Mouse (Mus musculus) hindbrain, postnatal 0 days (tissue): ENCODE data around the gene Srgap3. TPM values are rescaled to one million over a fixed set of nuclear protein-coding genes. Genes with fewer than 3 reads are reported as not detected.

Experiments
- ATAC-seq: fragments of 200-750 bp; cut with Nextera tagmentation; 2 replicates; pipeline ENCODE4 v1.8.0; 2017; ENCODE audit warnings: mild to moderate bottlenecking, moderate TSS enrichment, moderate library complexity
- DNase-seq: peaks from one replicate; pipeline ENCODE4 v3.0.0-alpha.2; 2015; ENCODE audit warnings: low spot score
- H3K27ac ChIP-seq: fragments of 300-500 bp; sonication (generic); 2 replicates; pipeline ENCODE4 v1.5.1; 2014; ENCODE audit warnings: mild to moderate bottlenecking
- H3K27me3 ChIP-seq: fragments of 300-500 bp; sonication (generic); 2 replicates; pipeline ENCODE4 v1.6.1; 2014; ENCODE audit warnings: low read length, mixed read lengths; ENCODE audit not compliant: insufficient read depth
- H3K36me3 ChIP-seq: fragments of 300-500 bp; sonication (generic); 2 replicates; pipeline ENCODE4 v1.6.1; 2014; ENCODE audit warnings: low read length, mixed read lengths; ENCODE audit not compliant: insufficient read depth
- H3K4me1 ChIP-seq: fragments of 300-500 bp; sonication (generic); 2 replicates; pipeline ENCODE4 v1.6.1; 2014; ENCODE audit warnings: antibody characterized with exemption, low read length, mixed read lengths; ENCODE audit not compliant: insufficient read depth
- H3K4me2 ChIP-seq: fragments of 300-500 bp; sonication (generic); 2 replicates; pipeline ENCODE4 v1.6.1; 2014; ENCODE audit warnings: low read depth, mild to moderate bottlenecking, low read length, moderate library complexity, mixed read lengths
- H3K4me3 ChIP-seq: fragments of 300-500 bp; sonication (generic); 2 replicates; pipeline ENCODE4 v1.5.1; 2014; ENCODE audit warnings: low read length
- H3K9ac ChIP-seq: fragments of 300-500 bp; sonication (generic); replicated peaks from 2 replicates; pipeline ENCODE4 v1.6.1; 2014; ENCODE audit warnings: mild to moderate bottlenecking, low read length, moderate library complexity, mixed read lengths
- H3K9me3 ChIP-seq: fragments of 300-500 bp; sonication (generic); 2 replicates; pipeline ENCODE4 v1.6.1; 2016; ENCODE audit warnings: low read length, mixed read lengths
- CTCF ChIP-seq: IDR thresholded peaks from 2 replicates; pipeline ENCODE4 v1.5.1; 2016; ENCODE audit warnings: antibody characterized with exemption, control low read depth, low read depth
- WGBS: fragments of 180-500 bp; shearing (Covaris S2); extraction: QIAGEN DNeasy Blood & Tissue Kit; methylation state at CpG from one replicate; pipeline ENCODE4 v1.1.7; 2014; 5-methylcytosine and 5-hydroxymethylcytosine counted together
- polyA plus RNA-seq: library from polyadenylated mRNA; unstranded; fragments of >200 nt; fragmentation: Nextera tagmentation; extraction: Ambion mirVana; gene quantifications from 2 replicates; pipeline ENCODE4 v1.2.1, GENCODE M21; 2015
- total RNA-seq: library from RNA; depleted of rRNA; stranded (reverse); fragments of >200 nt; gene quantifications from 2 replicates; pipeline ENCODE4 v1.2.3, GENCODE M21; 2014

Gene Srgap3
- total and polyA plus RNA-seq, 2 experiments from 2014 or later: 23.7 to 55.8 TPM

DNA sequence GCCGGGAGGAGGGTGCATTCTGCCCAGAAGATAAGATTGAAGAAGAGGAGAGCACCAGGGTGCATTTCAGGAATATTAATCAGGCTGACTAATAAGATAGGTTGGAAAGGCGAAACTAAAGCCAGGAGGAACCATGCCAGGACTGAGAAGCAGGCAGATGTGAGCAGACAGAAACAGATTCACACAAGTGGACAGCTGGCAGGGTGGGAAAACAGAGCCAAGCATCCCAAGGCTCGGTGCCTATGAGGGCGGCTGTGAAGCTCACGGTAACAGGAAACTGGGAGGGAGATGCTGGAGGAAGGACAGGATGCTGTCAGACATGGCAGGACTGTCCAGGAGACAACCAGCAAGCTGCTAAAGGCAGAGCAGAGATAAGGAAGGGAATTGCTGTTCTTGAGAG lies 96.3 kb downstream of the Srgap3 start:
- Histone ChIP-seq H3K4me2 (no peak overlapping the region), H3K27me3 (no peaks in the 10 kb centered on the region), H3K9ac (no peak overlapping the region), H3K4me1 (peaks cover 18% of the 10 kb centered on the region), H3K9me3 (no peaks in the 10 kb centered on the region), H3K4me3 (no peak overlapping the region), H3K36me3 (no peaks in the 10 kb centered on the region), H3K27ac (peak overlapping the region; percentile 7; the same call in 1 of the 2 replicates)
- peak; percentile 62 for DNase-seq
- TF ChIP-seq CTCF: no peak
- peak; percentile 57 for ATAC-seq
- 24% methylated on average over 5 of the region's 5 CpGs for WGBS

DNA sequence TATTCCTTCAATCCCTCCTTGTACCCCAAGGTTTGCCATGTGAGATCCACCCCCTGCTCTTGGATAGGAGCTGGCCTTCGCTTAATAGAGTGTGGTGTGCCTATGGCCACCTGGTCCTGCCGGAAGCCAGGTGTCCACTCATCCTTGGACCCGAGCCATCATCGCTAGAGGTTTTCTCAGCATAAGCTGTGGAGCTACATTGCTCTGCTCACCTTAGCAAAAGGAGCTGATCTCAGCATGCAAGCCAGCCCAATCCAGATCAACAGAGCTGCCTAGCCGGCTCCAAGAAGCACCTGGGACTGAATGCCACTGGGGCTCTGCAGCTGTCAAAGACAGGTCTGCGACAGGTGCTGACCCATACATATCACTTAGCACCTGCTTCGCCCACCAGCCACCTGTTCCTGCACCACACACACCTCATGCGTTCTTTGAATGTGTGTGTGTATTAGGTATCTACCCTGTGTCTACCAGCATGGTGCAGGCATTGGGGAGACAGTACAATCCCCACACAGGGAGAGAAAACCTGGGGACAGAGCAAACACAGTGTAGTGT lies 98.4 kb downstream of the Srgap3 start:
- H3K27ac ChIP-seq: no peak overlapping the region
- H3K9me3 ChIP-seq: no peaks in the 10 kb centered on the region
- no peaks in the 10 kb centered on the region for H3K27me3 ChIP-seq
- no peak for TF ChIP-seq CTCF
- no peak for DNase-seq
- no peaks in the 10 kb centered on the region for H3K36me3 ChIP-seq
- 79% methylated on average over 8 of the region's 8 CpGs for WGBS
- no peak overlapping the region for H3K4me3 ChIP-seq
- H3K4me1 ChIP-seq: peaks cover 18% of the 10 kb centered on the region
- no peak overlapping the region for H3K9ac ChIP-seq
- no peak overlapping the region for H3K4me2 ChIP-seq
- ATAC-seq: no peak

DNA sequence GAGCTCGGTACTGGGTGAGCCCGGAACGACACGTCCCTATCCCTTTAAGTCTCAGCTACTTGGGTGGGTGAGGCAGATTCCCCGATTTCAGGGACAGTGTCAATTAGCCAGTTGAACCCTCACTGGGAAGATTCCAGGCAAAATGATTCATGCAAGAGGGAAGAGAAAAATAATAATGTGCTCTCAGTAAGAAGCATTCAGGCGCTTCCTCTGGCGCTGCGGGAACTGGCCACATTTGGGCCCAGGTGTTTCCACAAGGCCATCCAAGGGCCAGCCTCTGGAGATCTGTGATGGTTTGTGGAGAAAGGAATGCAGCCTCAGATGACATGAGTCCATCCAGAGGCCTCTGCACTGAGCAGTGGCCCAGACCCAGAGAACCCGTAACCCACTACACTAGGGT lies 100.2 kb downstream of the Srgap3 start:
- ATAC-seq (no peak), DNase-seq (no peak)
- WGBS: 80% methylated on average over 9 of the region's 9 CpGs
- Histone ChIP-seq H3K4me2 (no peak overlapping the region), H3K9me3 (no peaks in the 10 kb centered on the region), H3K36me3 (no peaks in the 10 kb centered on the region), H3K4me1 (peaks cover 18% of the 10 kb centered on the region), H3K27ac (no peak overlapping the region), H3K27me3 (no peaks in the 10 kb centered on the region), H3K4me3 (no peak overlapping the region), H3K9ac (no peak overlapping the region)
- no peak for TF ChIP-seq CTCF

DNA sequence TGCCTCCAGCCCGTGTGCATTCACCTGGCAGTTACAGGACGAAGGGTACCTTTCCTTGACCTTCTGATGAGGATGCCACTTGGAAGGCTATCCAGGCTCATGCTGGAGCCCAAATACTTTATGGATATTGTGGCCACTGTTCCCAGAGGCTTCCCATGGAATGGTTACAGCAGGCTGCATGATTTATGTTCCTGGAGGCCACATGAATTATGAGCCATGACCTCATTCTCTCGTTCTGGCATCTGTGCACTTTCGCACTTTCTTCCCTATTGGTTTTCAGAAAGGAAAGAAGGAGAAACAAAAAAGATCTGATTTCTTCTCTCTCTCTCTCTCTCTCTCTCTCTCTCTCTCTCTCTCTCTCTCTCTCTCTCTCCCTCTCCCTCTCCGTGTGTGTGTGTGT lies 104.6 kb downstream of the Srgap3 start:
- peaks cover 19% of the 10 kb centered on the region; the same call in 1 of the 2 replicates for H3K4me1 ChIP-seq
- 0 out of 2 replicates have a peak overlapping the region, but pooled peaks have one; percentile 36 for H3K27ac ChIP-seq

DNA sequence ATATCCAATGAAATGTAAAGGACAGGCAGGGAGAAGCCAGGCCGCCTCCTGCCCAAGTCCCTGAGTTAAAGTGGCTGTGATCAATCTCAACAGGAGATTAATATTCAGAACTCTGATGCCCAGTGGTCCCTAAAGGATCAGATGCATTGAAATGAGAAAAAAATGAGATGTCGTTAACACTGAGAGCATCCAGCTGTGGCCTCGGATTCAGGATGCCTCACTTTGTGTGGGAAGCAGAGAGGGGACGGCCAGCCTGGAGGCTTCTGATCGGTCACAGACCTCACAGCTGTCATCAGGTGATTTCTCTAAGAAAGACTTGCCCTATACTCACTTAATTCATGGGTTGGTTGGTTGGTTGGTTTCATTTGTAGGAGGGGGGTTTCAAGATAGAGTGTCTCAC lies 106.7 kb downstream of the Srgap3 start:
- Histone ChIP-seq H3K4me2 (no peak overlapping the region), H3K4me1 (peaks cover 19% of the 10 kb centered on the region; the same call in 1 of the 2 replicates), H3K4me3 (no peak overlapping the region), H3K27me3 (no peaks in the 10 kb centered on the region), H3K9ac (no peak overlapping the region), H3K9me3 (no peaks in the 10 kb centered on the region), H3K27ac (no peak overlapping the region; the same call in 1 of the 2 replicates), H3K36me3 (no peaks in the 10 kb centered on the region)
- WGBS: 38% methylated on average over 5 of the region's 5 CpGs
- no peak for ATAC-seq
- DNase-seq: no peak
- no peak for TF ChIP-seq CTCF

More for the DNA sequence above, 104.6 kb downstream of the Srgap3 start:
- ATAC-seq (no peak), DNase-seq (no peak)
- Histone ChIP-seq H3K9me3 (no peaks in the 10 kb centered on the region), H3K9ac (no peak overlapping the region), H3K27me3 (no peaks in the 10 kb centered on the region), H3K4me3 (no peak overlapping the region), H3K4me2 (no peak overlapping the region), H3K36me3 (no peaks in the 10 kb centered on the region)
- no peak for TF ChIP-seq CTCF
- WGBS: 46% methylated on average over 5 of the region's 5 CpGs

DNA sequence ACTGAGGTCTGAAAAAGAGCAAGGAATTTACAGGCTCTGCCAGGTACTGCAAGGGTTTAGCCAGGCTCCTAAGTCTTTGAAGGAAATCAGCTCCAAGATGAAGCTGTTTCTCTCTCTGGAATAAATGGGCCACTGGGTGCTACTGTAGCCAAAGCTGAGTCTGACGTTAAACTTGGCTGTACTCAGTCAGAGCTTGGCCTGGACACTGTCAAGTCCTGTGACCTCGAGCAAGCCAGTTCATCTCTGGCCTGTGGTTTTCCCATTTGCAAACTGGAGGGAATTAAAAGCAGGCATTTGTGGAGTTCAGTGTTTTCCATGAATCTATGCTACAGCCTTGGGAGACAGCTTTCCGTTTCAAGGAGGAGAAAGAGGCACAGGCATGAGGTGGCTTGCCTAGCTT lies 107.7 kb downstream of the Srgap3 start:
- no peaks in the 10 kb centered on the region for H3K27me3 ChIP-seq
- 30% methylated on average over 3 of the region's 3 CpGs for WGBS
- peak overlapping the region; percentile 59 for H3K27ac ChIP-seq
- H3K9ac ChIP-seq: no peak overlapping the region
- DNase-seq (no peak), ATAC-seq (0 out of 2 replicates have a peak, but pooled peaks have one; percentile 2)
- TF ChIP-seq CTCF: no peak
- no peaks in the 10 kb centered on the region for H3K36me3 ChIP-seq
- H3K9me3 ChIP-seq: no peaks in the 10 kb centered on the region
- H3K4me2 ChIP-seq: no peak overlapping the region
- no peak overlapping the region for H3K4me3 ChIP-seq
- peaks cover 19% of the 10 kb centered on the region; the same call in 1 of the 2 replicates for H3K4me1 ChIP-seq

DNA sequence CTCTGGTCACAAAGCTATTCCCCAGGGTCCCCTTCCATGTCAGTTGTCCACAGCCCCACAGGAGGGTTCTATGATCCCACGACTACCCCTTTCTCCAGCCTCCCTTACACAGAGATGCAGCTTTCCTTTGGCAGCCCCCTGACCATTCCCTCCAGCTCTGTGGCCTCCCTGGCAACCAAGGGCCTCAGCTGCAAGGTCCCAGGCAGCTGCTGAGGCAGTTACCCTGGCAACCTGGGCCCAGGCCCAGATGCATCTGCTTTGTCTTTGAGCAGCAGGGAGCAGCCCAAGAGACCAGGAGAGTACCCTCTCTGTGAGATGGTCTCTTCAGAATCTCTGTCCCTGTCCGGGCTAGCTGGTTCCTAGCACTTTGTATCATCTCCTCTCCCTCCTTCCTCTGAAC lies 108.2 kb downstream of the Srgap3 start:
- 11% methylated on average over 2 of the region's 2 CpGs for WGBS
- TF ChIP-seq CTCF: no peak
- Histone ChIP-seq H3K27me3 (no peaks in the 10 kb centered on the region), H3K9me3 (no peaks in the 10 kb centered on the region), H3K9ac (no peak overlapping the region), H3K4me2 (no peak overlapping the region), H3K4me3 (no peak overlapping the region), H3K27ac (peak overlapping the region; percentile 59), H3K36me3 (no peaks in the 10 kb centered on the region), H3K4me1 (peaks cover 24% of the 10 kb centered on the region)
- DNase-seq: peak; percentile 90
- ATAC-seq: peak; percentile 94
